Mouse (Mus musculus): ENCODE data around the gene Slc19a2. TPM values are rescaled to one million over a fixed set of nuclear protein-coding genes. Genes with fewer than 3 reads are reported as not detected.
A peak's percentile ranks its signal among the peaks of the same experiment; 100 is the strongest.

The Slc19a2 gene
- polyA plus RNA-seq, 1 experiment from 2014 or later = 31.1 TPM

GRCm38 (mm10) chr1:164233447-164233846, 15.4 kb upstream of the Slc19a2 start:
- no peak overlapping the region for H3K4me2 ChIP-seq (ENCODE audit: low read depth, low read length)
- peaks cover 7% of the 10 kb centered on the region; the same call in 1 of the 2 replicates for H3K4me1 ChIP-seq (ENCODE audit: insufficient read depth)
- DNase-seq (no peak), ATAC-seq (no peak)
- H3K36me3 ChIP-seq (replicated peaks; ENCODE audit: insufficient read depth, low read length) = no peaks in the 10 kb centered on the region
- 63% methylated on average over 1 of the region's 1 CpGs for WGBS (ENCODE audit: insufficient replicate concordance)
- H3K4me3 ChIP-seq (ENCODE audit: low read depth, low read length) = no peak overlapping the region
- no peak for TF ChIP-seq EP300 (IDR thresholded peaks at IDR 0.05; ENCODE audit: low read depth)
- TF ChIP-seq CTCF (IDR thresholded peaks at IDR 0.05; ENCODE audit: low read depth) = no peak
- H3K27me3 ChIP-seq (ENCODE audit: insufficient read depth, low read length) = no peaks in the 10 kb centered on the region
- no peak overlapping the region for H3K27ac ChIP-seq (ENCODE audit: low read depth)
- H3K9ac ChIP-seq (replicated peaks) = no peak overlapping the region
- no peaks in the 10 kb centered on the region for H3K9me3 ChIP-seq (ENCODE audit: low read length)

GRCm38 (mm10) chr1:164235078-164235477, 13.8 kb upstream of the Slc19a2 start:
- peaks cover 7% of the 10 kb centered on the region; the same call in 1 of the 2 replicates for H3K4me1 ChIP-seq (ENCODE audit: insufficient read depth)
- TF ChIP-seq CTCF (IDR thresholded peaks at IDR 0.05; ENCODE audit: low read depth) (no peak), EP300 (IDR thresholded peaks at IDR 0.05; ENCODE audit: low read depth) (no peak)
- H3K9me3 ChIP-seq (ENCODE audit: low read length) = no peaks in the 10 kb centered on the region
- no peaks in the 10 kb centered on the region for H3K36me3 ChIP-seq (replicated peaks; ENCODE audit: insufficient read depth, low read length)
- ATAC-seq (peak; percentile 89), DNase-seq (no peak)
- H3K9ac ChIP-seq (replicated peaks) = no peak overlapping the region
- H3K27ac ChIP-seq (ENCODE audit: low read depth) = peak overlapping the region; percentile 71
- H3K27me3 ChIP-seq (ENCODE audit: insufficient read depth, low read length) = no peaks in the 10 kb centered on the region
- peak overlapping the region; percentile 40; the same call in 1 of the 2 replicates for H3K4me2 ChIP-seq (ENCODE audit: low read depth, low read length)
- WGBS (ENCODE audit: insufficient replicate concordance) = 51% methylated on average over 7 of the region's 7 CpGs
- H3K4me3 ChIP-seq (ENCODE audit: low read depth, low read length) = no peak overlapping the region

DNA sequence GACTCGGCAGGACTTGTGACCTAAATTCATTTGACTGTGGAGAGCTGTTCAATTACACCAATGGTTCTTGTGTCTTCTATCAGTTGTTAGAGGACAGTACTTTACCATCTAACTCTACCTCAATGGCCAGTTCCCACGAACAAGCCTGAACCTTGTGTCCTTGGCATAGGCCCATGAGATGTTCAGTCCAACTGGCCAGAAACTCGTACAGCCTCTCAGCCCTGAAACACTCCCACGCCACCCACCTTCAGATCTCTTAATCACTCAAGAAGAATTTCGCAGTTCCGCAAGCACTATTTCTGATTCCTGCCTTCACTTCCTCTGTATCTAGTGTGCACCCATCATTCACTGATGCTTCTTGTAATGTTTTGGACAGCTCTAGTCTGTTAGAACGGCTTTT, 12.8 kb upstream of the Slc19a2 start:
- Histone ChIP-seq H3K9ac (replicated peaks) (no peak overlapping the region), H3K4me3 (ENCODE audit: low read depth, low read length) (no peak overlapping the region), H3K4me1 (ENCODE audit: insufficient read depth) (peaks cover 7% of the 10 kb centered on the region; the same call in 1 of the 2 replicates), H3K9me3 (ENCODE audit: low read length) (no peaks in the 10 kb centered on the region), H3K27me3 (ENCODE audit: insufficient read depth, low read length) (no peaks in the 10 kb centered on the region), H3K36me3 (replicated peaks; ENCODE audit: insufficient read depth, low read length) (no peaks in the 10 kb centered on the region), H3K27ac (ENCODE audit: low read depth) (peak overlapping the region; percentile 24; the same call in 1 of the 2 replicates), H3K4me2 (ENCODE audit: low read depth, low read length) (no peak overlapping the region)
- TF ChIP-seq CTCF (IDR thresholded peaks at IDR 0.05; ENCODE audit: low read depth) (no peak), EP300 (IDR thresholded peaks at IDR 0.05; ENCODE audit: low read depth) (no peak)
- ATAC-seq (no peak), DNase-seq (no peak)
- WGBS (ENCODE audit: insufficient replicate concordance) = 55% methylated on average over 7 of the region's 7 CpGs

DNA sequence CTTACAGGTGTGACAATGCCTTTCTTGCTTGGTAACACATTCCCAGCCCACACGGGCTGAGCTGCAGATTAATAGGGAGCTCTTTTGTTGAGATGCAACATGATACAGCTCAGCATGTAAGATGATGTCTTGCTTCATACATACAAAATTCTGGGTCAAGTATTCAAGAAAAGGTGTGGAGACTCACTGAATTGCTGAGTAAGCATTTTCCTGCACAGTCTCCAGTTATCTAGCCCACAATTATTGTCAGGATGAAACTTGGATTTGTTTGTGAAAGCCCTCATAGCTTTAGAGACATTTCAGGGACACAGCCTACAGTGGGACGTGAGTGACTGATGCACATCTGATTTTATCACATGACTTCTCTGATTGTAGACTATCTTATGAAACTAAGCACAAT, 7.4 kb upstream of the Slc19a2 start:
- WGBS (ENCODE audit: insufficient replicate concordance) = 70% methylated on average over 2 of the region's 2 CpGs
- no peaks in the 10 kb centered on the region for H3K36me3 ChIP-seq (replicated peaks; ENCODE audit: insufficient read depth, low read length)

DNA sequence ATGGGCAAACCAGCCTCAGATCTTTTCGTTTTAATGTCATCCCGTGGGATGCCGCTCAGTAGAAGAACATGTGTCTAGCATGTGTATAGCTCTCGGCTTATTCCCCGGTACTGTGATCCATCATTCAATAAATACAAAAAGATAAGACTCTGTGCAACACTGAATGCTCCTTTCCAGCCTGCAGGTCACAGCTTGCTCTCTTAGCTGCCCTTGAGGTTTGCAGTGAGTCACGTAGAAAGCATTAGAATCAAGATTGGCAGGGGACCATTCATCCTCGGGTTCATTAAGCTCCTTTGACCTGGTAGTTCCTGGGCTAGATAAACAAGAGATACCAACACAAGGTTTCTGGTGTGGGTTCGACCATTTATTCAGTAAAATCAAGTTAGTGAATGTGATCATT, 6.0 kb upstream of the Slc19a2 start:
- peaks cover 6% of the 10 kb centered on the region for H3K4me1 ChIP-seq (ENCODE audit: insufficient read depth)
- no peak overlapping the region for H3K27ac ChIP-seq (ENCODE audit: low read depth)
- TF ChIP-seq EP300 (IDR thresholded peaks at IDR 0.05; ENCODE audit: low read depth) = no peak
- TF ChIP-seq CTCF (IDR thresholded peaks at IDR 0.05; ENCODE audit: low read depth) = no peak
- no peak overlapping the region for H3K4me2 ChIP-seq (ENCODE audit: low read depth, low read length)
- H3K27me3 ChIP-seq (ENCODE audit: insufficient read depth, low read length) = no peaks in the 10 kb centered on the region
- no peaks in the 10 kb centered on the region for H3K36me3 ChIP-seq (replicated peaks; ENCODE audit: insufficient read depth, low read length)
- H3K4me3 ChIP-seq (ENCODE audit: low read depth, low read length) = no peak overlapping the region
- ATAC-seq (no peak), DNase-seq (no peak)
- WGBS (ENCODE audit: insufficient replicate concordance) = 72% methylated on average over 8 of the region's 8 CpGs
- no peak overlapping the region for H3K9ac ChIP-seq (replicated peaks)
- no peaks in the 10 kb centered on the region for H3K9me3 ChIP-seq (ENCODE audit: low read length)

More for the DNA sequence above, 7.4 kb upstream of the Slc19a2 start:
- no peaks in the 10 kb centered on the region for H3K27me3 ChIP-seq (ENCODE audit: insufficient read depth, low read length)
- H3K9me3 ChIP-seq (ENCODE audit: low read length) = no peaks in the 10 kb centered on the region
- no peak overlapping the region for H3K27ac ChIP-seq (ENCODE audit: low read depth)
- TF ChIP-seq EP300 (IDR thresholded peaks at IDR 0.05; ENCODE audit: low read depth) (no peak), CTCF (IDR thresholded peaks at IDR 0.05; ENCODE audit: low read depth) (no peak)
- H3K4me3 ChIP-seq (ENCODE audit: low read depth, low read length) = no peak overlapping the region
- H3K4me1 ChIP-seq (ENCODE audit: insufficient read depth) = 0 out of 2 replicates have a peak, but pooled peaks cover under 1% of the 10 kb centered on the region
- H3K9ac ChIP-seq (replicated peaks) = no peak overlapping the region
- no peak overlapping the region for H3K4me2 ChIP-seq (ENCODE audit: low read depth, low read length)
- DNase-seq (no peak), ATAC-seq (no peak)

- H3K4me3 ChIP-seq (ENCODE audit: low read depth, low read length) = peak overlapping the region; percentile 90
- WGBS (ENCODE audit: insufficient replicate concordance) = 48% methylated on average over 8 of the region's 8 CpGs
- peaks cover 22% of the 10 kb centered on the region for H3K4me1 ChIP-seq (ENCODE audit: insufficient read depth)
- DNase-seq = no peak
- H3K36me3 ChIP-seq (replicated peaks; ENCODE audit: insufficient read depth, low read length) = no peaks in the 10 kb centered on the region
- peak overlapping the region; percentile 59 for H3K9ac ChIP-seq (replicated peaks)
- H3K9me3 ChIP-seq (ENCODE audit: low read length) = no peaks in the 10 kb centered on the region
- H3K27ac ChIP-seq (ENCODE audit: low read depth) = peak overlapping the region; percentile 98
- ATAC-seq = no peak
- TF ChIP-seq CTCF (IDR thresholded peaks at IDR 0.05; ENCODE audit: low read depth) (no peak), EP300 (IDR thresholded peaks at IDR 0.05; ENCODE audit: low read depth) (no peak)
- peak overlapping the region; percentile 94 for H3K4me2 ChIP-seq (ENCODE audit: low read depth, low read length)
- no peaks in the 10 kb centered on the region for H3K27me3 ChIP-seq (ENCODE audit: insufficient read depth, low read length)
Observed at GRCm38 (mm10) chr1:164247442-164247841, 1.4 kb upstream of the Slc19a2 start.

Measured in liver, postnatal 0 days (tissue).